8 mouse cellular contexts compared by ENCODE assay signal in genomic region chr3:116512904-116513716, GRCm38 (mm10). TPM values are rescaled to one million over a fixed set of nuclear protein-coding genes. Genes with fewer than 3 reads are reported as not detected.
DNase-seq lines count a peak whose midpoint lies in the region; ATAC-seq and TF ChIP-seq lines count a peak whose summit lies in the region.

Gene Dbt, plus strand, starts transcription at chr3:116513070.

- H3K27ac ChIP-seq in cerebellum, adult 2 months (ENCODE audit: insufficient read depth, low read length): peak within 1 kb of the TSS; percentile 57; the same call in 1 of the 2 replicates
- H3K27ac ChIP-seq in lung, embryonic 16.5 days (ENCODE audit: low read length): no peak within 1 kb of the TSS

- WGBS in cerebellum, adult 2 months: under 1% methylated on average over 36 of the region's 36 CpGs
- 1% methylated on average over 36 of the region's 36 CpGs for WGBS in lung, embryonic 16.5 days

- H3K9me3 ChIP-seq in G1E (replicated peaks): no peaks in the 10 kb centered on the region
- H3K9me3 ChIP-seq in lung, embryonic 16.5 days (ENCODE audit: control insufficient read depth, low read length): no peaks in the 10 kb centered on the region

- peak; percentile 45; the same call in 1 of the 2 replicates for TF ChIP-seq POLR2A in cerebellum, adult 2 months (IDR thresholded peaks at IDR 0.05; ENCODE audit: borderline replicate concordance, insufficient read depth, low read length)

- no peak for TF ChIP-seq CTCF in G1E (IDR thresholded peaks at IDR 0.05; ENCODE audit: low read depth, low read length)
- TF ChIP-seq CTCF in cerebellum, adult 2 months (IDR thresholded peaks at IDR 0.05; ENCODE audit: borderline replicate concordance, insufficient read depth, low read depth, low read length): no peak

- ATAC-seq in G1E (ENCODE audit: extremely low read depth, insufficient number of reproducible peaks, low FRiP score, poor library complexity, severe bottlenecking): peak; percentile 87
- ATAC-seq in hematopoietic stem cell, adult 5-6 weeks (replicated peaks in 1 of 2; ENCODE audit: insufficient read depth in 1 of 2, low FRiP score in 2 of 2, low TSS enrichment in 1 of 2, low read depth in 1 of 2, poor library complexity in 2 of 2, severe bottlenecking in 2 of 2): peak; percentile 92
- ATAC-seq in lung, embryonic 16.5 days (ENCODE audit: low read depth): peak; percentile 95

- DNase-seq in G1E (ENCODE audit: low spot score): peak; percentile 98
- peak; percentile 79 to 84 for DNase-seq in cerebellum, adult 2 months
- DNase-seq in forelimb bud, embryonic 11.5 days (ENCODE audit: low read depth, low spot score): peak; percentile 90
- DNase-seq in layer of hippocampus, adult 9-10 months (ENCODE audit: low spot score): peak; percentile 64
- peak; percentile 50 for DNase-seq in ovary, postnatal 10 days (ENCODE audit: low spot score)
- peak; percentile 82 for DNase-seq in thymus, postnatal 10 days (ENCODE audit: low spot score in 2 of 2)

- H3K4me1 ChIP-seq in G1E (ENCODE audit: insufficient read depth, low read depth, low read length): peaks cover 33% of the 10 kb centered on the region
- peaks cover 4% of the 10 kb centered on the region; the same call in 1 of the 2 replicates for H3K4me1 ChIP-seq in cerebellum, adult 2 months (ENCODE audit: control insufficient read depth, insufficient read depth, low read length)
- peaks cover 10% of the 10 kb centered on the region for H3K4me1 ChIP-seq in lung, embryonic 16.5 days (replicated peaks; ENCODE audit: control insufficient read depth, insufficient read depth, low read length)

- peak within 1 kb of the TSS; percentile 74 for H3K4me3 ChIP-seq in G1E (ENCODE audit: low read depth, low read length)
- peak within 1 kb of the TSS; percentile 93 for H3K4me3 ChIP-seq in cerebellum, adult 2 months (replicated peaks; ENCODE audit: insufficient read depth, low read depth, low read length)
- peak within 1 kb of the TSS; percentile 56 for H3K4me3 ChIP-seq in lung, embryonic 16.5 days (ENCODE audit: low read length)

- peaks cover 14% of the 10 kb centered on the region for H3K36me3 ChIP-seq in G1E (replicated peaks)
- no peaks in the 10 kb centered on the region for H3K36me3 ChIP-seq in lung, embryonic 16.5 days (ENCODE audit: control insufficient read depth, insufficient read depth, low read length)

- peak within 1 kb of the TSS; percentile 71 for H3K9ac ChIP-seq in lung, embryonic 16.5 days (ENCODE audit: low read length)

- H3K4me2 ChIP-seq in lung, embryonic 16.5 days (ENCODE audit: low read depth, low read length): peak within 1 kb of the TSS; percentile 70

- peaks cover 4% of the 10 kb centered on the region for H3K27me3 ChIP-seq in G1E (ENCODE audit: insufficient read depth, low read length)
- no peaks in the 10 kb centered on the region for H3K27me3 ChIP-seq in cerebellum, adult 2 months (ENCODE audit: control insufficient read depth, insufficient read depth, low read length)
- no peaks in the 10 kb centered on the region for H3K27me3 ChIP-seq in lung, embryonic 16.5 days (ENCODE audit: control insufficient read depth, insufficient read depth, low read depth, low read length)

RNA-seq across cellular contexts. Expression of gene Dbt, which starts in this region (rescaled TPM):
- 9.5 and 16.3 TPM in 2 replicates for total RNA-seq in G1E (2014; fragmentation: Nextera tagmentation)
- 6.4 and 6.8 TPM in 2 replicates for total RNA-seq in G1E (2017)
- polyA plus RNA-seq in G1E (2012): 0.35 and 0.69 TPM in 2 replicates
- polyA plus RNA-seq in cerebellum, adult 2 months (2012; rRNA removed): 13.5 and 15.5 TPM in 2 replicates
- total RNA-seq in hematopoietic stem cell, adult 5-6 weeks (2017): 15.2 and 17.0 TPM in 2 replicates
- polyA plus RNA-seq in lung, embryonic 16.5 days (2015; fragmentation: Nextera tagmentation; extraction: Ambion mirVana): 15.9 and 21.0 TPM in 2 replicates
